Mouse (Mus musculus): ENCODE measurements at regions not wholly inside any gene's neighbourhood (a gene's known extent, or its start where the extent isn't known, plus 50 kb on each side); places are given as distances from the start of the nearest gene placed in this dataset.

GRCm38 (mm10) chr3:132006912-132007311 lies 78.2 kb upstream of the Dkk2 start:
- no peak for DNase-seq (ENCODE audit: extremely low spot score, low read depth, low spot score)

- no peak for DNase-seq (ENCODE audit: extremely low spot score, low read depth, low spot score)
These were observed 77.7 kb upstream of the Dkk2 start for GRCm38 (mm10) chr3:132007356-132007755.

GRCm38 (mm10) chr3:132015205-132015604 lies 69.9 kb upstream of the Dkk2 start:
- DNase-seq (ENCODE audit: extremely low spot score, low read depth, low spot score): no peak

GRCm38 (mm10) chr3:132017485-132018261 lies 67.4 kb upstream of the Dkk2 start:
- no peak for DNase-seq (ENCODE audit: extremely low spot score, low read depth, low spot score)

GRCm38 (mm10) chr3:132018505-132018904 lies 66.6 kb upstream of the Dkk2 start:
- DNase-seq (ENCODE audit: extremely low spot score, low read depth, low spot score): no peak

- no peak for DNase-seq (ENCODE audit: extremely low spot score, low read depth, low spot score)
These were observed 63.1 kb upstream of the Dkk2 start for GRCm38 (mm10) chr3:132022032-132022431.

GRCm38 (mm10) chr3:132023342-132023741 lies 61.8 kb upstream of the Dkk2 start:
- DNase-seq (ENCODE audit: extremely low spot score, low read depth, low spot score): no peak

GRCm38 (mm10) chr3:132029112-132029511 lies 56.0 kb upstream of the Dkk2 start:
- no peak for DNase-seq (ENCODE audit: extremely low spot score, low read depth, low spot score)

- no peak for DNase-seq (ENCODE audit: extremely low spot score, low read depth, low spot score)
These were observed 51.9 kb upstream of the Dkk2 start for GRCm38 (mm10) chr3:132033078-132033713.

GRCm38 (mm10) chr3:132035176-132035575 lies 49.9 kb upstream of the Dkk2 start:
- DNase-seq (ENCODE audit: extremely low spot score, low read depth, low spot score): no peak
